Mouse (Mus musculus) gastrocnemius, postnatal 36 days (tissue): ENCODE results near the gene Pabpc5. TPM values are rescaled to one million over a fixed set of nuclear protein-coding genes. Genes with fewer than 3 reads are reported as not detected.
A peak's percentile ranks its signal among the peaks of the same experiment; 100 is the strongest.

ENCODE experiments used
- DNase-seq, 2 experiments: peaks; one replicate each; pipeline ENCODE4 v3.0.0; 2022
- intact Hi-C: fragments of 180-260 bp; cut with DNase I; formaldehyde crosslinking; loops from one replicate; pipeline ENCODE4 v1.15.1; 2025
- long read RNA-seq, 2 experiments: library from polyadenylated mRNA; stranded (forward); transcript quantifications; one replicate each; pipeline ENCODE4 v2.0.0; 2021
- total RNA-seq, 2 experiments: library from RNA; stranded (reverse); gene quantifications; 2 replicates each; pipeline ENCODE4 v1.2.3; 2021

The Pabpc5 gene
- not detected for total RNA-seq
- long read RNA-seq, experiment 1: 0 reads
- long read RNA-seq, experiment 2: 0 reads

- intact Hi-C loops: no loop called here
- DNase-seq: peak; percentile 40
These were observed at the start of gene Pabpc5 for GRCm38 (mm10) chrX:119927081-119927571. Gene Pabpc5 (plus strand): TSS chrX:119927196.

- DNase-seq: no peak
- intact Hi-C loops: no loop called here
These were observed 39.9 kb upstream of the Pabpc5 start for GRCm38 (mm10) chrX:119886957-119887593.

- intact Hi-C loops: no loop called here
These were observed 38.6 kb upstream of the Pabpc5 start for GRCm38 (mm10) chrX:119888326-119888920.

DNA sequence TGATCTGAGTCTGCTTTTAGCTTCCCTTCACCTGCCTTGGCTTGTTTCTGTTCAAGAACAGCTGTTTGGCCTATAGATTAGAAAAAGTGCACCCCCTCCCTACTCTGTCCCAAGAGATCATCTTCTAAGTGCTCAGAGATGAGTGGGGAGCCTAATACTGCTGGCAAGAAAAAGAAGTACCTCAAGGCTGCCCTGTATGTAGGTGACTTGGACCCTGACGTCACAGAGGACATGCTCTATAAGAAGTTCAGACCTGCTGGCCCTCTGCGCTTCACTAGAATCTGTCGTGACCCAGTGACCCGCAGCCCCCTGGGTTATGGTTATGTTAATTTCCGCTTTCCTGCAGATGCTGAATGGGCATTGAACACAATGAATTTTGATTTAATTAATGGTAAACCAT lies 856 bp downstream of the Pabpc5 start:
- no peak for DNase-seq
- intact Hi-C loops: no loop called here

More at GRCm38 (mm10) chrX:119888326-119888920, 38.6 kb upstream of the Pabpc5 start:
- no peak for DNase-seq
